ENCODE assay signal across 10 mouse cellular contexts in the genomic region with DNA sequence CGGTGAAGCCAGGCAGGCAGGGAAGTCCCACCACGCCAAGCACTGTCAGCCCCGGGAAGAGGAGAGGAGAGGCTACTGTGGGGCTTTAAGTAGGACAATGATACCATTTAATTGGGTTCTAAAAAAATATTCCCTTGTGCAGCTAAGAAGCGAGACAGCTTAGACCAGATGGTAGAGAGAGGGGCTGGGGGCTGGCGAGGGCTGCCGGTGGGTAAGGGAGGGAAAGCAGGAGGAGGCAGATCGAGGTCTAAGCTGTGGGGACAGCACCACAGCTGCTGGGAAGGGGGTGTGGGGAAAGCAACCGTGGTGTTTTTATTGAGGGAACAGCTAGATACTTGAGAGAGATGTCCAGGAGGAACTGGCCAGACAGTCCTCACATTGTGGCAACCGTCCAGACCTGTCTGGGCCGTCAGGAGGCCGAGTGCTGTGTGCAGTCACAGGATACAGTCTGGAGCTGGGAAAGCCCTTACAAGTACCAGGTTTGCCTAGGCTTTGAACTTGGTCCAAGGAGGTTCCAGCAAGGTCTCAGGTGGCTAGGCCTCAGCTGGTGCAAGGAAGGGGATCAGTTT. TPM values are rescaled to one million over a fixed set of nuclear protein-coding genes. Genes with fewer than 3 reads are reported as not detected.
DNase-seq lines count a peak whose midpoint lies in the region; ATAC-seq and TF ChIP-seq lines count a peak whose summit lies in the region.
"Had no signal": no experiment of that assay in that cellular context is flagged by ENCODE, and none has a peak within 500 bp of the region (broad histone marks: within the 10 kb centered on the region; RNA-seq: fewer than 3 reads in every experiment).

No protein-coding gene starts in this region.

- H3K36me3 ChIP-seq in heart, postnatal 0 days (replicated peaks; ENCODE audit: control insufficient read depth, insufficient read depth, low read length) = peaks cover 49% of the 10 kb centered on the region
- H3K36me3 ChIP-seq in neural tube, embryonic 15.5 days = no peaks in the 10 kb centered on the region
- H3K36me3 ChIP-seq: liver, embryonic 15.5 days had no signal

- H3K9ac ChIP-seq in heart, postnatal 0 days (replicated peaks; ENCODE audit: low read depth, low read length) = 0 out of 2 replicates have a peak overlapping the region, but pooled peaks have one; percentile 14
- no peak overlapping the region for H3K9ac ChIP-seq in neural tube, embryonic 15.5 days (replicated peaks)
- H3K9ac ChIP-seq: liver, embryonic 15.5 days had no signal

- H3K27ac ChIP-seq in heart, postnatal 0 days (ENCODE audit: low read depth) = peak overlapping the region; percentile 52; the same call in 1 of the 2 replicates
- peak overlapping the region; percentile 43 for H3K27ac ChIP-seq in neural tube, embryonic 15.5 days (replicated peaks)
- H3K27ac ChIP-seq: liver, embryonic 15.5 days had no signal

- ATAC-seq in heart, postnatal 0 days (ENCODE audit: insufficient read depth, low read depth) = no peak
- ATAC-seq in neural tube, embryonic 15.5 days (ENCODE audit: low FRiP score) = no peak

- intact Hi-C loops in gastrocnemius, postnatal 14 days (cut with DNase I; ENCODE audit: low total_unique reads) = loop anchor here (5.0 kb wide), 1 partner anchor 195 kb away; no protein-coding TSS in a partner anchor

- DNase-seq in gastrocnemius, postnatal 14 days = peak; percentile 50
- no peak for DNase-seq in gastrocnemius, postnatal 25 days
- DNase-seq in retina, postnatal 1 day = peak; percentile 50
- DNase-seq in retina, embryonic 14.5 days (ENCODE audit: low spot score) = no peak
- DNase-seq in heart, postnatal 0 days (ENCODE audit: low spot score) = no peak
- no peak for DNase-seq in ovary, postnatal 10 days (ENCODE audit: low spot score)
- no peak for DNase-seq in frontal cortex, postnatal 10 days (ENCODE audit: low spot score in 2 of 2)

- H3K27me3 ChIP-seq in heart, postnatal 0 days (ENCODE audit: control insufficient read depth, insufficient read depth, low read length) = no peaks in the 10 kb centered on the region
- no peaks in the 10 kb centered on the region for H3K27me3 ChIP-seq in neural tube, embryonic 15.5 days (replicated peaks)
- H3K27me3 ChIP-seq: liver, embryonic 15.5 days had no signal

- H3K9me3 ChIP-seq in heart, postnatal 0 days (replicated peaks; ENCODE audit: control insufficient read depth, low read length) = no peaks in the 10 kb centered on the region
- H3K9me3 ChIP-seq in neural tube, embryonic 15.5 days (replicated peaks) = no peaks in the 10 kb centered on the region
- H3K9me3 ChIP-seq: liver, embryonic 15.5 days had no signal

- H3K4me3 ChIP-seq in heart, postnatal 0 days (ENCODE audit: low read depth, low read length) = no peak overlapping the region
- H3K4me3 ChIP-seq in neural tube, embryonic 15.5 days (replicated peaks) = no peak overlapping the region
- H3K4me3 ChIP-seq: liver, embryonic 15.5 days had no signal

- 47% methylated on average over 11 of the region's 11 CpGs for WGBS in heart, postnatal 0 days
- 34% methylated on average over 11 of the region's 11 CpGs for WGBS in neural tube, embryonic 15.5 days

- no peak for TF ChIP-seq CTCF in heart, postnatal 0 days (IDR thresholded peaks at IDR 0.05; ENCODE audit: low read depth)

- peaks cover 9% of the 10 kb centered on the region; the same call in 1 of the 2 replicates for H3K4me1 ChIP-seq in heart, postnatal 0 days (ENCODE audit: control insufficient read depth, insufficient read depth)
- H3K4me1 ChIP-seq in neural tube, embryonic 15.5 days = peaks cover 24% of the 10 kb centered on the region

- no peak overlapping the region for H3K4me2 ChIP-seq in heart, postnatal 0 days (ENCODE audit: low read depth, low read length)
- no peak overlapping the region for H3K4me2 ChIP-seq in neural tube, embryonic 15.5 days
- H3K4me2 ChIP-seq: liver, embryonic 15.5 days had no signal

- no peak for TF ChIP-seq EP300 in heart, postnatal 0 days (IDR thresholded peaks at IDR 0.05; ENCODE audit: low read depth)

RNA-seq across cellular contexts. Expression of a gene that starts 22.1 kb away (rescaled TPM):
- 1 to 10 TPM; 3.8 to 4.3 TPM for total RNA-seq in gastrocnemius, postnatal 14 days (2021)
- 1 to 10 TPM; 1.7 to 2.3 TPM for total RNA-seq in gastrocnemius, postnatal 25 days (2021)
- total RNA-seq in heart, postnatal 0 days (2014; rRNA removed; ENCODE audit: low replicate concordance) = 45.1 and 82.1 TPM in 2 replicates
- 9.5 and 9.7 TPM in 2 replicates for polyA plus RNA-seq in heart, postnatal 0 days (2015; fragmentation: Nextera tagmentation; extraction: Ambion mirVana)
- polyA plus RNA-seq in neural tube, embryonic 15.5 days (2015; fragmentation: Nextera tagmentation; extraction: Ambion mirVana) = 3.0 and 4.1 TPM in 2 replicates
- total RNA-seq: common myeloid progenitor, adult 5-6 weeks had no signal

Comparison
In these comparisons a context has a peak if more than half of its experiments do, and no peak if none do; other contexts are left out.
1. DNase-seq: peak in gastrocnemius, postnatal 14 days (single experiment) and retina, postnatal 1 day (single experiment); none in gastrocnemius, postnatal 25 days (single experiment), retina, embryonic 14.5 days (single experiment), heart, postnatal 0 days (single experiment), ovary, postnatal 10 days (single experiment) and frontal cortex, postnatal 10 days (0 of 2).